13 mouse cellular contexts compared by ENCODE assay signal in the genomic region with DNA sequence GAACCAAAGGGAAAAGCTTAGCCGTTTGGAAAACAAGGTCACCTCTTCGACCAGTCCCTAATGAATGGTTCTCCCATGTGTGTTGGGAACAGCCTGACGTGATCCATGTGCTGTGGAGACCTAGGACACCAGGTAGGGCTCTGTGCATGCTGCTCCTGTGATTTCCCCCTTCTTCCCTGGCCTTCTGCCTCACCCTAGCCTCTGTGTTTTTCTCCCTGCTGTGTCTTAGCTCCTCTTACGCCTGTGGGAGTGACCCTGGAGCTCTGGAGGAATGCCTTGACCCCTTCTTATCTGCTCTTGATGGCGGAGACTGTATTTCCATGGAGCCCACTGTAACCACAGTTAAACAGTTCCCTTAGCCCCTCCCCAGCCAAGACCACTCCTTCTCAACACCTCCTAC. TPM values are rescaled to one million over a fixed set of nuclear protein-coding genes. Genes with fewer than 3 reads are reported as not detected.
DNase-seq lines count a peak whose midpoint lies in the region; ATAC-seq and TF ChIP-seq lines count a peak whose summit lies in the region.
"Had no signal": no experiment of that assay in that cellular context is flagged by ENCODE, and none has a peak within 500 bp of the region (broad histone marks: within the 10 kb centered on the region; RNA-seq: fewer than 3 reads in every experiment).

No protein-coding gene starts in this region.

- no peak for TF ChIP-seq CTCF in lung, embryonic 14.5 days (IDR thresholded peaks at IDR 0.05; ENCODE audit: low read depth)
- TF ChIP-seq CTCF in cerebellum, adult 2 months (IDR thresholded peaks at IDR 0.05; ENCODE audit: borderline replicate concordance, insufficient read depth, low read depth, low read length) = no peak

- WGBS in heart, embryonic 14.5 days = 30% methylated on average over 5 of the region's 5 CpGs
- 37% methylated on average over 5 of the region's 5 CpGs for WGBS in lung, embryonic 14.5 days
- 79% methylated on average over 5 of the region's 5 CpGs for WGBS in forebrain, embryonic 16.5 days
- 83% methylated on average over 5 of the region's 5 CpGs for WGBS in hindbrain, embryonic 15.5 days
- WGBS in cerebellum, adult 2 months = 74% methylated on average over 5 of the region's 5 CpGs

- DNase-seq in heart, adult 18-20 months = no peak
- DNase-seq in lung, embryonic 14.5 days = no peak
- DNase-seq in lung, postnatal 36 days = no peak
- no peak for DNase-seq in Muller cell, postnatal 12 days (ENCODE audit: inconsistent ontology term)
- no peak for DNase-seq in cerebellum, adult 2 months
- DNase-seq: gastrocnemius, postnatal 36 days; lung, adult 18-20 months had no signal

- peaks cover 4 to 6% of the 10 kb centered on the region in 2 experiments; a peak in 3 of 4 replicates for H3K4me1 ChIP-seq in heart, embryonic 14.5 days (ENCODE audit: control insufficient read depth in 2 of 2, insufficient read depth in 2 of 2, low read length in 2 of 2)
- no peaks in the 10 kb centered on the region for H3K4me1 ChIP-seq in lung, embryonic 14.5 days (ENCODE audit: insufficient read depth)
- H3K4me1 ChIP-seq in forebrain, embryonic 16.5 days (replicated peaks; ENCODE audit: control insufficient read depth, insufficient read depth, low read length) = no peaks in the 10 kb centered on the region
- no peaks in the 10 kb centered on the region for H3K4me1 ChIP-seq in hindbrain, embryonic 15.5 days (replicated peaks)
- H3K4me1 ChIP-seq in cerebellum, adult 2 months (ENCODE audit: control insufficient read depth, insufficient read depth, low read length) = no peaks in the 10 kb centered on the region
- H3K4me1 ChIP-seq: limb, embryonic 10.5 days had no signal

- H3K4me2 ChIP-seq in heart, embryonic 14.5 days (ENCODE audit: low read length) = peak overlapping the region; percentile 48
- peak overlapping the region; percentile 25; the same call in 1 of the 2 replicates for H3K4me2 ChIP-seq in lung, embryonic 14.5 days
- no peak overlapping the region for H3K4me2 ChIP-seq in forebrain, embryonic 16.5 days (ENCODE audit: low read length)
- no peak overlapping the region for H3K4me2 ChIP-seq in hindbrain, embryonic 15.5 days

- peak; percentile 50; the same call in 1 of the 2 replicates for ATAC-seq in heart, embryonic 14.5 days (ENCODE audit: insufficient number of reproducible peaks, insufficient read depth, low FRiP score, low read depth)
- ATAC-seq in lung, embryonic 14.5 days (ENCODE audit: insufficient read depth) = peak; percentile 55
- ATAC-seq in forebrain, embryonic 16.5 days = peak; percentile 36; the same call in 1 of the 2 replicates
- 0 out of 2 replicates have a peak, but pooled peaks have one; percentile 23 for ATAC-seq in hindbrain, embryonic 15.5 days (ENCODE audit: low FRiP score, low read depth)

- no peaks in the 10 kb centered on the region for H3K36me3 ChIP-seq in heart, embryonic 14.5 days (ENCODE audit: control insufficient read depth, insufficient read depth, low read length)
- no peaks in the 10 kb centered on the region for H3K36me3 ChIP-seq in lung, embryonic 14.5 days (ENCODE audit: insufficient read depth)
- no peaks in the 10 kb centered on the region for H3K36me3 ChIP-seq in forebrain, embryonic 16.5 days (ENCODE audit: control insufficient read depth, insufficient read depth)
- no peaks in the 10 kb centered on the region for H3K36me3 ChIP-seq in hindbrain, embryonic 15.5 days
- H3K36me3 ChIP-seq: limb, embryonic 10.5 days had no signal

- H3K27me3 ChIP-seq in heart, embryonic 14.5 days (ENCODE audit: control insufficient read depth, insufficient read depth, low read length) = no peaks in the 10 kb centered on the region
- H3K27me3 ChIP-seq in lung, embryonic 14.5 days (ENCODE audit: insufficient read depth, low read length) = no peaks in the 10 kb centered on the region
- H3K27me3 ChIP-seq in forebrain, embryonic 16.5 days (replicated peaks; ENCODE audit: control insufficient read depth, insufficient read depth, low read length) = no peaks in the 10 kb centered on the region
- H3K27me3 ChIP-seq in hindbrain, embryonic 15.5 days = no peaks in the 10 kb centered on the region
- H3K27me3 ChIP-seq in cerebellum, adult 2 months (ENCODE audit: control insufficient read depth, insufficient read depth, low read length) = no peaks in the 10 kb centered on the region

- H3K27ac ChIP-seq in heart, embryonic 14.5 days (replicated peaks in 1 of 2; ENCODE audit: control insufficient read depth in 1 of 2, insufficient read depth in 1 of 2, low read depth in 2 of 2, low read length in 2 of 2) = peak overlapping the region in 1 of 2 experiments; percentile 3; a peak in 1 of 4 replicates
- H3K27ac ChIP-seq in lung, embryonic 14.5 days (ENCODE audit: low read depth) = no peak overlapping the region
- H3K27ac ChIP-seq in forebrain, embryonic 16.5 days (ENCODE audit: low read length) = no peak overlapping the region
- no peak overlapping the region for H3K27ac ChIP-seq in hindbrain, embryonic 15.5 days (replicated peaks)
- H3K27ac ChIP-seq in cerebellum, adult 2 months (ENCODE audit: insufficient read depth, low read length) = no peak overlapping the region
- H3K27ac ChIP-seq: layer of hippocampus, adult 2 months; limb, embryonic 10.5 days had no signal

- H3K4me3 ChIP-seq in heart, embryonic 14.5 days (ENCODE audit: control insufficient read depth in 1 of 2, insufficient read depth in 1 of 2, low read depth in 1 of 2, low read length in 2 of 2) = no peak overlapping the region
- H3K4me3 ChIP-seq in lung, embryonic 14.5 days (ENCODE audit: low read depth, low read length) = no peak overlapping the region
- no peak overlapping the region for H3K4me3 ChIP-seq in forebrain, embryonic 16.5 days (replicated peaks; ENCODE audit: low read length)
- H3K4me3 ChIP-seq in hindbrain, embryonic 15.5 days = no peak overlapping the region
- no peak overlapping the region for H3K4me3 ChIP-seq in cerebellum, adult 2 months (replicated peaks; ENCODE audit: insufficient read depth, low read depth, low read length)
- H3K4me3 ChIP-seq: layer of hippocampus, adult 2 months; limb, embryonic 10.5 days had no signal

- peak overlapping the region; percentile 2; the same call in 1 of the 2 replicates for H3K9ac ChIP-seq in heart, embryonic 14.5 days (ENCODE audit: low read length)
- no peak overlapping the region for H3K9ac ChIP-seq in lung, embryonic 14.5 days
- no peak overlapping the region for H3K9ac ChIP-seq in forebrain, embryonic 16.5 days (replicated peaks; ENCODE audit: low read depth, low read length)
- H3K9ac ChIP-seq in hindbrain, embryonic 15.5 days = no peak overlapping the region

- no peaks in the 10 kb centered on the region for H3K9me3 ChIP-seq in heart, embryonic 14.5 days (ENCODE audit: control insufficient read depth, low read length)
- no peaks in the 10 kb centered on the region for H3K9me3 ChIP-seq in lung, embryonic 14.5 days (ENCODE audit: low read depth, low read length)
- no peaks in the 10 kb centered on the region for H3K9me3 ChIP-seq in forebrain, embryonic 16.5 days (ENCODE audit: control insufficient read depth, low read length)
- H3K9me3 ChIP-seq in hindbrain, embryonic 15.5 days = no peaks in the 10 kb centered on the region
- H3K9me3 ChIP-seq: limb, embryonic 10.5 days had no signal

- TF ChIP-seq POLR2A in cerebellum, adult 2 months (IDR thresholded peaks at IDR 0.05; ENCODE audit: borderline replicate concordance, insufficient read depth, low read length) = no peak

RNA-seq across cellular contexts. Expression of a gene that starts 31.8 kb away (rescaled TPM):
- 0.42 and 0.59 TPM in 2 replicates for polyA plus RNA-seq in heart, embryonic 14.5 days (2014; fragmentation: Nextera tagmentation; extraction: Ambion mirVana)
- total RNA-seq in heart, adult 18-20 months (2021) = 1 to 10 TPM; 4.2 to 4.7 TPM
- polyA plus RNA-seq in lung, embryonic 14.5 days (2014; fragmentation: Nextera tagmentation; extraction: Ambion mirVana) = 8.0 and 8.4 TPM in 2 replicates
- polyA plus RNA-seq in forebrain, embryonic 16.5 days (2015; fragmentation: Nextera tagmentation; extraction: Ambion mirVana) = 0.25 and 0.29 TPM in 2 replicates
- 0.25 and 0.28 TPM in 2 replicates for polyA plus RNA-seq in hindbrain, embryonic 15.5 days (2015; fragmentation: Nextera tagmentation; extraction: Ambion mirVana)
- polyA plus RNA-seq in cerebellum, adult 2 months (2012; rRNA removed) = 0.39 and 0.44 TPM in 2 replicates

RNA-seq across cellular contexts. Expression of a gene that starts 31.8 kb away (rescaled TPM):
- polyA plus RNA-seq in heart, embryonic 14.5 days (2014; fragmentation: Nextera tagmentation; extraction: Ambion mirVana) = 0.55 and 0.72 TPM in 2 replicates
- total RNA-seq in heart, adult 18-20 months (2021) = 1 to 10 TPM; 1.1 to 1.5 TPM
- 3.8 and 4.5 TPM in 2 replicates for polyA plus RNA-seq in lung, embryonic 14.5 days (2014; fragmentation: Nextera tagmentation; extraction: Ambion mirVana)
- 0.24 and 0.51 TPM in 2 replicates for polyA plus RNA-seq in forebrain, embryonic 16.5 days (2015; fragmentation: Nextera tagmentation; extraction: Ambion mirVana)
- 0.26 and 0.28 TPM in 2 replicates for polyA plus RNA-seq in hindbrain, embryonic 15.5 days (2015; fragmentation: Nextera tagmentation; extraction: Ambion mirVana)
- polyA plus RNA-seq in cerebellum, adult 2 months (2012; rRNA removed) = 0.54 and 0.82 TPM in 2 replicates
- total RNA-seq: common myeloid progenitor, adult 5-6 weeks had no signal

Comparison
In these comparisons a context has a peak if more than half of its experiments do, and no peak if none do; other contexts are left out.
1. H3K4me2 ChIP-seq: peak in heart, embryonic 14.5 days (single experiment) and lung, embryonic 14.5 days (single experiment); none in forebrain, embryonic 16.5 days (single experiment) and hindbrain, embryonic 15.5 days (single experiment).
2. Peak in every context shown above with its lines, with median percentiles within 50 percentile points of each other: ATAC-seq.